Mouse (Mus musculus): ENCODE results near the gene Hmces. TPM values are rescaled to one million over a fixed set of nuclear protein-coding genes. Genes with fewer than 3 reads are reported as not detected.

The Hmces gene
- polyA plus RNA-seq, 1 experiment from 2014 or later, result 54.7 TPM

GRCm38 (mm10) chr6:87982506-87982905 lies 68.8 kb downstream of the Hmces start:
- WGBS, result 58% methylated on average over 9 of the region's 9 CpGs
- Histone ChIP-seq H3K27ac (ENCODE audit: low read length) (no peak overlapping the region), H3K4me3 (ENCODE audit: low read length) (peak overlapping the region; percentile 97; the same call in 1 of the 2 replicates), H3K4me1 (replicated peaks; ENCODE audit: control insufficient read depth, insufficient read depth, low read length) (peaks cover 14% of the 10 kb centered on the region), H3K4me2 (ENCODE audit: low read depth, low read length) (peak overlapping the region; percentile 79), H3K9ac (ENCODE audit: low read length) (peak overlapping the region; percentile 92), H3K27me3 (ENCODE audit: control insufficient read depth, insufficient read depth, low read depth, low read length) (no peaks in the 10 kb centered on the region), H3K36me3 (ENCODE audit: control insufficient read depth, insufficient read depth, low read length) (peaks cover 6% of the 10 kb centered on the region; the same call in 1 of the 2 replicates), H3K9me3 (ENCODE audit: control insufficient read depth, low read length) (no peaks in the 10 kb centered on the region)
- ATAC-seq (ENCODE audit: low read depth), result no peak

Small RNA genes lying within 50 kb of the gene (microRNA-seq; reads per million reads assigned to microRNA genes)
- 1.8 reads per million for gene Gm47286

Other genes starting within 250 kb of the Hmces start
- gene Aplf, start 241.7 kb upstream of the Hmces start, polyA plus RNA-seq (2015; fragmentation: Nextera tagmentation; extraction: Ambion mirVana), result 13.5 and 14.3 TPM in 2 replicates
- 4.5 and 5.3 TPM in 2 replicates for gene Efcc1, start 183.1 kb upstream of the Hmces start, polyA plus RNA-seq (2015; fragmentation: Nextera tagmentation; extraction: Ambion mirVana)
- 3.4 and 7.1 TPM in 2 replicates for gene Gp9, start 135.9 kb upstream of the Hmces start, polyA plus RNA-seq (2015; fragmentation: Nextera tagmentation; extraction: Ambion mirVana)
- gene Rab43, start 101.8 kb upstream of the Hmces start, polyA plus RNA-seq (2015; fragmentation: Nextera tagmentation; extraction: Ambion mirVana), result 10.9 and 13.1 TPM in 2 replicates
- 1.5 and 3.5 TPM in 2 replicates for gene Gm45140, start 78.1 kb upstream of the Hmces start, polyA plus RNA-seq (2015; fragmentation: Nextera tagmentation; extraction: Ambion mirVana)
- 33.8 and 47.6 TPM in 2 replicates for gene Isy1, start 75.1 kb upstream of the Hmces start, polyA plus RNA-seq (2015; fragmentation: Nextera tagmentation; extraction: Ambion mirVana)
- gene Cnbp, start 62.8 kb upstream of the Hmces start, polyA plus RNA-seq (2015; fragmentation: Nextera tagmentation; extraction: Ambion mirVana), result 966 and 994 TPM in 2 replicates
- gene Copg1, start 26.1 kb upstream of the Hmces start, polyA plus RNA-seq (2015; fragmentation: Nextera tagmentation; extraction: Ambion mirVana), result 166 TPM in 2 replicates
- 7.0 and 11.5 TPM in 2 replicates for gene H1fx, start 67.7 kb downstream of the Hmces start, polyA plus RNA-seq (2015; fragmentation: Nextera tagmentation; extraction: Ambion mirVana)
- 220 and 223 TPM in 2 replicates for gene Rab7, start 131.3 kb downstream of the Hmces start, polyA plus RNA-seq (2015; fragmentation: Nextera tagmentation; extraction: Ambion mirVana)
- 382 and 419 TPM in 2 replicates for gene Rpn1, start 170.5 kb downstream of the Hmces start, polyA plus RNA-seq (2015; fragmentation: Nextera tagmentation; extraction: Ambion mirVana)

All from lung, embryonic 16.5 days (tissue).